Mouse (Mus musculus) neural tube, embryonic 10.5 days (tissue): ENCODE measurements around the gene Ren1.
"Not testable (repeated sequence)": the region's sequence is repeated elsewhere in the genome, so short reads cannot be mapped to it uniquely, and the experiment has no call there.

Experiments used
- DNase-seq: peaks from one replicate; pipeline ENCODE4 v3.0.0-alpha.2; 2017; ENCODE audit warnings: low spot score; ENCODE audit errors: extremely low spot score

Ren1 gene

DNA sequence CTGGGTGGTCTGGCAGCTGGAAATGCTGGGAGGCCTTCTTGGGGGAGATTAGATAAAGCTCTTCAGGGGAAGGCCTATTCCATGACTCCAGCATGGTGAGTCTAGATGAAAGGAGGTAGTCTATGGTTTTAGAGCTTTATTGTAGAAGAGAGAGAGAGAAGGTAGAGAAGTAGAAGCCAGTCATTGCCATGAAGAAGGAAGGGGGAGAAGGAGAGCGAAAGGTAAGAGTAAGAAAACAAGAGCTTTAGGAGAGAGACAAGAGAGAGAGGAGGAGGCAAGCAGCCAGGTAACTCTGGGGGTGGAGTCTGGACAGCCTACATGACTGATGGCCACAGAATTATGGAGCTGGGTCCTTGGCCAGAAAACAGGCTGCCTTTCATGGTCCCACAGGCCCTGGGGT is at the start of gene Ren1:
Ren1 (plus strand) TSS at position 301 of the 400 bp plus-strand sequence.
- DNase-seq: no peak

DNA sequence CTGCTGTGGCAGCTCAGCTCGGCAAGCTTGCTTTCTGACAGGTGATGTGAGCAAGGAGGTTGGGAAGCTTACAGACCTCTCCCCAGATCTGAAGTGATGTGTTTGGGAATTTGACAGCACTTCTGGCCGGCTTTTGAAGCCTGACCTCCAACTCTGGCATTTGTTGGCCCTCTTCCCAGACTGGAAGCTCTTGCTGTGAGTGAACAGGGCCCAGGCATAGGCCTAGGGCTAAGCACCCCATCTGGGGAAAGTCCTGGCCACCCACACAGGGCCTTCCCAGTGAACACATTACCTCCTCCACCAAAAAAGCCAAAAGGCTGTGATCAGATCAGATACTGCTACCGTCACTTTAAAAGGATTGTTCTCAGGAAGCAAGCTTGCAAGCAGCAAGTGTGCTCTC is 47.8 kb upstream of the Ren1 start:
- DNase-seq: no peak

DNA sequence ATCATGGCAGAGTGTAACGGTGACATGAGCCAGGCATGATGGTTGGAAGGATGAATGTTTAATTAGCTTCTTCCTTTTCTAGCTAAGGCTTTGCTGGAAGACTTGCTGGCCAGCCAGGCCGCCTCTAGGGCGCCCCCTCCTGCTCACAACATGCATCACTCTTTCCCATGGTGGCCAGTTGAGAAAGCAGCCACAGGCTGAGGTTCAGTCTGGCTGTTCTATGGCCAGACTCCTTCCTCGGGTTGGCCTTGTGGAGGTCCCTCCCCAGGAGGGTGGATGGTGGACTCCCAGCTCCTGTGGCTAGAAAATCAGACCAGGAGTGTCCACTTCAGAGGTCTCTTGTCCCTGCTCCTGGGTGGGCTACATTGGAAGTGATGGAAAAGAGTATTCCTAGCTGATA is 43.5 kb upstream of the Ren1 start:
- peak; percentile 80 for DNase-seq

DNA sequence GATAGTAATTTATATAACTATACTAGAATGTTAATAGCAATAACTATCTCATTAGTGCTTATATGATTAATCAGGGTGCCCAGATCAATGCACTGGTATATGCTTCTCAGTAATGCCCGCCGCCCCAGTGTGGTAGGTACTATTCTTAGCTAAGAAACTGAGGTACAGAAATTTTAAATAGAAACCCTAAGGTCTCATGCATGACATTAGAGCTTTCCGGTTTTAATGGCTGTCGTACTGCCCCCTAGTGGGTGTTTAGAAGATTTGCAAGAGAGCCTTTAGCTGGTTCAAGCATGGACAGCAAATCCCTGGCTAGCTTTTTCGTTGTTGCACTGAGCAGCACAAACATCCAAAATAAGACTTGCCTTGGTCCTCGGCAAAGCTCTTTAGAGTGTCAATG is 43.0 kb upstream of the Ren1 start:
- peak; percentile 56 for DNase-seq

DNA sequence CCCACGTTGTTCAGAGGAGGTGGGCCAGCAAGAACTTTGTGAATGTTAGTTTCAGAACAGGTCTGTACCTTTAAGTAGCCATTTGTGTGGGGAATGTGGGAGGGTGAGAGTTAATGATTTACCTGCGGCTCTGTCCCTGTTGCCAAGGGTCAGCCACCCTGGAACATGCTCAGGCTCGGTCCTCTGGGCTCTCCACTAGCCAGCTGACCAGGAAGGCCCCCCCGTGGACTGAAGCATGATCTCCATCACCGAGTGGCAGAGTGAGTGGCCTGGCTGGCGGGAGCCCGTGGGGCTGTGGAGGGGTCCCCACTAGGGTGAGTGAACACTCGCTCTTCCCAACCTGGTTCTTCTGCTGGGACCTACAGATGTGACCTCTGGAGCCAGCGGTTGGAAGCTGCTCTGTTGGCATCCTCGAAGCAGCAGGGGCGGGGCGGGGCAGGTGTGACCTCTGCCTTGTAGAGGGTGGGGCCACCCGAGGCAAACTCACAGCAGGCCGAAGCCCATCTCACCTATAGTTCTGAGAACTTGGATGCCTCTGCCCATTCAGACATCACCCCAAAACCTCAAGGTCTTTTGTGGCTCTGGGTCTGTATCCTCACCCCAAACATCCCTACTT is 40.5 kb upstream of the Ren1 start, which contains the start of gene Golt1a:
Golt1a (plus strand) TSS at position 149 of the 616 bp plus-strand sequence.
- no peak for DNase-seq

DNA sequence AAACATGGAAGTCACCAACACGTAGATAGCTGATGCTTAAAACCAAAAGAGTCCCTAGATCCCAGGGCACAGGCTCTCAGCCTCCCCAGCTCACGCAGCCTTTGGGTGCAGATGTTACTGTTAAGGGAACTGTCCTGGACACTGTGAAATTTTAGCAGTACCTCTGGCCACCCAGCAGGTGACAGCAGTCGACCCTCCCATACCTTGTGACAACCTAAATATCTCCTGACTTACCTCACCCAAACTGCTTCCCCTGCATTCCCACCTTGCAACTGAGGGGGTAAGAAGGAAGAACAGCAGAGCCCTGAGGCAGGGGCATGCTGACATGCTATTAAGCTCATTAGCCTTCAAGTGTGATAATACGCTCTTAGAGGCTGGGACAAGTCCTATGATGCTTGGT is 39.1 kb upstream of the Ren1 start:
- DNase-seq: no peak

DNA sequence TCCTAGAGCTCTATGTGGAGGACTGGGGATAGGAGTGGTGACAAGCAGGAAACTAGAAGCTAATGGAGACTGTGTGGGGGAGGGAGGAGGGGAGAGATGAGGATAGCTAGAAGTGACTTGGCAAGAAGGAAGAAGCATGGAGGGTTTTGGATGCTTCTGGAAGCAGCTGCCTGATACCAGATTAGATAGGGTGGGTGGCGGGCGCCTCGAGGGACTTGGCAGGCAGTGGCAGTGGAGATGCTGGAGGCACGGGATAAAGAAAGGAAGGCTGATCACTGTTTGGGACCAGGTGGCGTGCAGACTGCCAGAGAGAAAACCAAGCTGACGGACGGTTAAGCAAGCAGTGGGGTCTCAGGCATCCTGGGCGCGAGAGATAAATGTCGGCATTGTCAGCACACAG is 38.4 kb upstream of the Ren1 start:
- DNase-seq: no peak

DNA sequence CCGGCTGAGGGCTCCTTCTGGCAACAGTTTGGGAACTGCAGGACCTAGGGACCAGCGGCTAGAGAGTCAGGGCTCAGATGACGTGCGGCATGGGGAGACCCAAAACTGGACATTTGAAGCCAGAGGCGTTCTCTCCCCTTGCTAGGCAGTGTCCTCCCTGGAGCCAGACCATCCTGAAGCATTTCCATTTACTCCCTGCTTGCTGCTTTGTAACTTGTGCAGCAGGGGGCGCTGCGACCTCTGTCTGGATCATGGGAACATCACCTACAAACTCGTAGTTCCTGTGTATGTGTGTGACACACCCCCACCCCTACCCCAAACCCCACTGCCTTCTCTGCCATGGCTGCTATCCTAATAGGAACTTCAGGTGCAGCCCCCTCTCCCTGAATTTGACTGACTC is 35.9 kb upstream of the Ren1 start:
- peak; percentile 52 for DNase-seq

DNA sequence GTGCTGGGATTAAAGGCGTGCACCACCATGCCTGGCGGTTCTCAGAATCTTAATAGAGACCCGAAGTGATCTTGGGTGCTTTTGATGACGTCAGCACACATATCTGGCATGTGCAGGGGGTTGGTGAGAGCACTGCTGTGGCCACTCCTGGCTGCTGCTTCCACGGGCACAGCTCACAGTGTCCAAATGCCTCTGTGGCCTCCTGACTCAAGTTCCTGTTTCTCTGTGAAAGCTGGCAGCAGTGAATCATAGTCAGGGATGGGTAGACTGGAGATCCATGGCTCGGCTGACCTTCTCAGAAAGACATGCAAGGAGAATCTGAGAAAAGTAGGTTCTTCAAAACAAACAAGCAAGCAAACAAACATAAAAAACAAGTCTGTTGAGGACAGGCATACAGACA is 34.5 kb upstream of the Ren1 start:
- no peak for DNase-seq

DNA sequence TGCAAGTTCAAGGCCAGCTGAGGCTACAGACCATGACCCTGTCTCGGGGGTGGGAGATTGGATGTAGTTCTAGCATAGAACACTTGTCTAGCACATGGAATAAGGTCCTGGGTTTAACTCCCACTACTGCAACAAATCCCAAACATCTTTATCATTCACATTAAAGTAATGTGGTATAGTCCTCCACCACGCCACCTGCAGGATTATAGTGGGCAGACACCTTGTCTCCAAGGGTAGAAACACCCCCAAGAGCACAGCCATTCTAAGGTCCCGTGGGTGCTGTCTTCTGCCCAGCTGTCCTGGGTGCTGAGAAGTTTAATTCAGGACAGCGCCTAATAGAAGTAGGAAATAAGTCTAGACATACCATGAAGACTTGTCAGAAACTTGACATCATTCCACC is 33.7 kb upstream of the Ren1 start:
- DNase-seq: no peak

DNA sequence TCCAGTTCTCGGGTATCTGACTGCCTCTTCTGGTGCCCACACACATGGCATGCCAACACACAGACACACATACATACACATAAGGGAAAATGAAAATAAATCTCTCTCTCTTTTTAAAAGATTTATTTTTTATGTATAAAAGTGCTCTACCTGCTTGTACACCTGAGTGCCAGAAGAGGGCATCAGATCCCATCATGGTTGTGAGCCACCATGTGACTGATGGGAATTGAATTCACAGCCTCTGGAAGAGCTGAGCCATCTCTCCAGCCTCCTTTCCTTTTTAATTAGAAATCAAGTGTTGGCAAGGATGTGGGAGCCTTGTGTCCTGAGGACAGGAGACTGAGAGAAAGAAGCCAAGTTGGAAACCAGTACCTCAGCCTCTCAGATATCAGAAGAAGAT is 33.2 kb upstream of the Ren1 start:
- no peak for DNase-seq

DNA sequence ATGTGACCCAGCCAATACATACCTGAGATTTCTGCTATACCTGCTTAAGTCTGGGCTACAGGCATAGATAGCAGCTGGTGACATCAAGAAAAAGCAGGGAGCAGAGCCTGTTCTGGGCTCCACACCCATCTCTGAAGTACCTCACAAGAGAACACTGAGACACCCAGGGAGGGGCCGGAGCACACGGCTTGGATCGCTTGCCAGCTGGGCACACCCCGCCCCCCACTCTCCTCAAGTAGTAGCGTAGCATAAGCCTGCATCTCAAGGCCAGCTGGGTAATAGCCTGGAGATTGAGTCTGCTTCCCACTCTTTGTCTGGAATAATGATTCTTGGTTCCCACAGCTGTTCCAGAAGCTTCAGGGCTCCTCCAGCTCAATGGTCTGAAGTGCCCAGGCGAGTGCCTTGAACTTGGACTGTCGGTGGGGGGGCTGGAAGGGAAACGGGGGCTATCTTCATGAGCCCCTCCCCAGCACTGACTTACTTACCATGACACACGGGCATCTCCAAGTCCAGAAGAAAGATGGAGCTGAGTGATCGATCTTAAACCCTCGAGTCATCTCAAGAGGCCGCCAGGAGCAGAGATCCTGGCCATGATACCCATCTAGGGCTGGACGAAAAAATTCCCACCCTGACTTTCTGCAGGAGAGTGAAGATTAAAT is 28.9 kb upstream of the Ren1 start, which contains the start of gene Kiss1:
Kiss1 (plus strand) TSS at position 609 of the 659 bp plus-strand sequence.
- no peak for DNase-seq

DNA sequence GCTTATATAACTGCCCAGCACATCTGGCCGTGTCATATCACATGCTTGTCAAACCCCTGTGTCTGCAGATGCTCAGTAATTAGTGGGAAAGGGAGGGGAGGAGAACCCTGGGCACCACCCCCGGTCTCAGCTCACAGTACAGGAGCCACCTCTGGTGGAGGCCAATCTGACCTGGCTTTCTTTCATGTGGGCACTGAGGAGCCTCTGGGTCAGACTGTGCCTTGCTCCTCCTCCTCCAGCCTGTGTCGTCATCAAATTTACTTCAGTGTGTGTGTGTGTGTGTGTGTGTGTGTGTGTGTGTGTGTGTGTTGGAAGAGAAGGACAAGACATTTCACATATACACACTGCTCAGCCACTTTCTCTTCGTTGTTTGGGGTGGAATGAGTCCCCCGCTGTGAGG is 27.0 kb upstream of the Ren1 start:
- DNase-seq: no peak

DNA sequence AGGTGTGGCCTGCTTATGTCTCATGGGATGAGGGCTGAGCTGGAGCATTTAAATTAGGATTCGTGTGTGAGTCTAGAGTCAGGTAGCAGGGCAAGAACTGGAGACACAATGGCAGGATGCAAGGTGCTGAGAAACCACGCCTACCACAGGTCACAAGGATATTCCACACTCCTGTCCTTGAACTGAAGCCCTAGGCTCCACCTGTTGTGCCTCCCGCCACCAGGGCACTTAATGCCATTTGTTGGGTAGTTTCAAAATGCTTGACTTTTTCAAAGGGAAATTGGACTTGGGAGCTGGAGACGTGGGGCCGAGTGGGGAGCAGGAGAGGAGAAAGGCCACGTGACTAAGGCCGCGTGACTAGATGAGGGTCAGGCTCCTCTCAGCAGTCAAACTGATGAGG is 24.4 kb upstream of the Ren1 start:
- no peak for DNase-seq

DNA sequence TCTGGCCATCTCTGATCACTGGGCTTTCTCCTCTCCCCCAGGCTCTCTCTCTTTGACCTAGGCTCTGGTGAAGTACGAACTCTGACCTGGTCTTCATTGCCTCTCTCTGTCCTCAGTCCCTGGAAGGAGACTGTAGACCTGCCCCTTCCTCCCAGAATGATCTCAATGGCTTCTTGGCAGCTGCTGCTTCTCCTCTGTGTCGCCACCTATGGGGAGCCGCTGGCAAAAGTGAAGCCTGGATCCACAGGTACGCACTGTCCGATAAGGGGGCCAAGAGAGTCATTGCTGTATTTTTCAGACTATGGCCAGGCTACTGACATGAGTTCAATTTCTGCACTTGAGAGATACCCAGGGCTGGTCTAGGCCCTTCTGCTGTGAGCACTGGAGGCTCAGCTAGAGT is 23.2 kb upstream of the Ren1 start:
- DNase-seq: no peak

DNA sequence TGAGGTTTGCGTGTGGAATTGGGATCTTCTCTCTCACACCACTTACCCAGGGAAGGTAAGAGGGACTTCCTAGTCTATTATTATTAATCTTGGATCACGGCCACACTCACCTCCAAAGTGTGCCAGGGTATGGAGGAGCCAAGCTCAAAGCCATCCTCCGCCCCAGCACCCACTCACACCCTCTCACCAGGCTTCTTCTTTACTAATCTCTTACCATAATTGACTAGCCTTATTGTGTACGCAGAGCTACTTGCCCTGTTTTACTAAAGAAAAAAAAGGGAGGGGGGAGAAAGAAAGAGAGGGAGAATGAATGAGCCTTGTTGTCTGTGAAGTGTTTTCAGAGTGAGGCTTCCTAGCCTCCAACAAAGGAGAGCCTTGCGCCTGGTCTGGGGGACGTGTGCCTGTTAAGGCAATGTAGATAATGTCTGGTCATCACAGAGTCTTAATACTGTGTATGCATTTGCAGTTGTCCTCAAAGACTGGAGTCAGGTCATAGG is 22.0 kb upstream of the Ren1 start:
- DNase-seq: no peak

DNA sequence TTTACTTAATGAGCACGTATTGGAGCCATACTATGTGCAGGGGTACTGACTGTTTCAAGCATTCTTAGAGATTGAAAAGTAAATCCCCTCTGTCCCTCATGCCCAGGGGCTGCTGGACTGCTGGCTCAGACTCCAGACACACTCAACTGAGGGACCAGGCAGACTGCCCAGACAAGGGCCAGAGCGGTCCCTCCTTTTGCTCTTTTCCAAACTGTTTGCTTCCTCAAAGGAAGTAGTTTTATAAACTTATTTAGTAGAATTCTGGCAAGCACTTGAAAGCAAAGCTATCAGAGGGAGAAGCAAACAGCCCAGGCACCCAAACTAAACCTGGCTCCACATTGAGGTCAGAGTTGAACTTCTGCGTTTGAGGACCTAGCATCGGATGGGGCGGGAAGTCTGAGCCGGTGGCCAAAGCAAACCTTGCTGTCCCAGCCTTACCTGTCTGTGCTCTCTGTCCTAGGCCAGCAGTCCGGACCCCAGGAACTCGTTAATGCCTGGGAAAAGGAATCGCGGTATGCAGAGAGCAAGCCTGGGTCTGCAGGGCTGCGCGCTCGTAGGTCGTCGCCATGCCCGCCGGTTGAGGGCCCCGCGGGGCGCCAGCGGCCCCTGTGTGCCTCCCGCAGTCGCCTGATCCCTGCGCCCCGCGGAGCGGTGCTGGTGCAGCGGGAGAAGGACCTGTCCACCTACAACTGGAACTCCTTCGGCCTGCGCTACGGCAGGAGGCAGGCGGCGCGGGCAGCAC is 21.2 kb upstream of the Ren1 start:
- peak; percentile 41 for DNase-seq

DNA sequence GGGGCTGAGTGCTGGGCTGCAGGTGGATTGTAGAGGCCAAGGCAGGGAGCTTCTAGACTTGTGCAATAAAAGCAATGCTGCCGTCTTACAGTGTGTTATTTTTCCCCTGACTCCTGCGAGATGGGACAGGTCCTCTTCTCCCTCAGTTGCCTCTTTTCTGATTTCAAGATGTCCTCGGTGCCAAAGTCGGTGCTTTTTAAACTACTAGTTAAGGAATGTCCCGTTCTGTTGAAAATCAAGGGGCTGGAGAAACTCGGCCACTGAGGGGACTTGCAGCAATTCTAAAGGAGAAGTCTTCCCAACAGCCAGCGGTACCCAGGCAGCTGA is 20.7 kb upstream of the Ren1 start:
- no peak for DNase-seq

DNA sequence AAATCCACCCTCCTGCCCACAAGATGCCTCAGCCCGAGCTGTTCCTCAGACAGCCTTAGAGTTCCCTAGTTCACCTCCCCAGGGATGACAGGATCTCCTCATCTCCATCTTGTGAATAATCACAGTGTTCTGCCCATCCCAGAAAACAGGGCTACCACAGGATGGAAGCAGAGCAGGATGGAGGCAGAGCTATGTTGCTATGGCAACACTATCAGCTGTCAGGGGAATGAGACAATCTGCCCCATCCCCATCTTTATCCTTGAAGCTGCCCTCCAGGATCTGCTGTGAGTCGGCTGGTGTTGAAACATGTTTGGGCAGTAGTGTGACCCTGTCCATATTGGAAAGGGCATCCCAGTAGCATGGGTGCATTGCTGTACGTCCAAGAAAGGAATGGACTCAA is 19.2 kb upstream of the Ren1 start:
- no peak for DNase-seq

DNA sequence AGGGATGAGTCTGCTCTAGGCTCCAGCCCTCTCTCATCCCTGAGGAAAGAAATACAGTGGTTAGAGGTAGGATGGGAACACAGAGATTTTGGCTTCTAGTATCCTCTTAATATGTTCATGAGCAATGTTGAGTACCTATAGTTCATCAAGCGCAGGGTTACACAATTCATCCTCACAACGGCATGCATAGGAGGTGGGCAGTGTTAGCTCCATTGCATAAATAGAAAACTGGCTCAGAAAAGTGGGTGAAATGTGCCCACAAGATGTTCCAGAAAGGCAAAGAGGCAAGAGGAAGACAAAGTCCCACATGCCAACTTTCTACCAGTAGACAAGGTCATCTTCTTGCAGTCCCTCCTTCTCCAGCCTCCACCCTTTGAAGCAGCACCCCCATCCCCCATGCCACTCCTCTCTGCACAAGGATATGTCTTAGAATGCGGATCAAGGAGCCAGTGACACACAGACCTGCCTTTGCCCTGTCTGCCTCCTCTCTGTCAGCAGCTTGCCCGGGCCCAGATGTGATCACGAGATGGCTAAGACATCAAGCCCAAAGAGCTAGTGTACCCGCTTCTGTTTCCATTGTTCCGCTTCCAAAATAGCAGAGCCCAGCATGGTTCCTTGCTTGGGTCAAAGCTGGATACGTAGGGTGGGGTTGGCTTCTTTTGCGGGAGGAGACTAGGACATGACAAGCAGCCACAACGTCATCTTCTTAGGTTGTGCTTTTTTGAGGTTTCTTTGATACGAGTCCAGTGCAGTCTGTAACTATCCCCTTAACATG is 17.5 kb upstream of the Ren1 start:
- DNase-seq: no peak

DNA sequence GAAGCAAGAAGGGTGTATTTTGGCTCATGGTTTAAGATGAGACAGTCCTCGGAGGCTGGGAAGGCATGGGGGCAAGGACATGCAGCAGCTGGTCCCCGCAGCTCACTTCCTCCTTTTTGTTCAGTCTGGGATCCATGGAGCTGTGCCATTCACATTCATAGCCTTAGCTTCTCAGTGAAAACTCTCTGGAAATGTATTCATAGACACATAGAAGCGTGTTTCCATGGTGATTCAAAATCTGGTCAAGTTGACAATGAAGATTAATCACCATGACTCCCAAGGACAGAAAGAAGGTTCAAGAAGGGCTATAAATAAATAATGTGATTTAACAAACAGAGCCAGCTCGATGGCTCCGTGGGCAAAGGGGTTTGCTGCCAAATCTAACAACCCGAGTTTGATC is 16.4 kb upstream of the Ren1 start:
- DNase-seq: no peak

DNA sequence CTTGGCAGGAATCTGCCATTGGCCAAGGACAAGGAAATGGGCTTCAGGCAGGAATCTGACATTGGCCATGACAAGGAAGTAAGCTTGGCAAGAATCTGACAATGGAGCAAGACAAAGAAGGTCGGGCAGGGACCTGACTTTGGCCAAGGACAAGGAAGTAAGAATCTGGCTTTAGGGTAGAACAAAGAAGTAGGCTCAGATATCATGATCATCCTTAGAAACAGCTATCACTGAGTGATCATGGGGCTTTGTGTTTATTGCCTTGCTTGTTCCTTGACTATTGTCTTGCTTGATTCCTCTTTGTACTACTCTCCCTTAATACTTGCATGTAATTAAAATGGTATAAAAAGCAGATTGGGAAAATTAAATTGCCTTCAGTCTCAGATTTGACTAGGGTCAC is 9.9 kb upstream of the Ren1 start:
- DNase-seq: not testable (repeated sequence)
